Mouse (Mus musculus) stomach, postnatal 0 days (tissue): ENCODE measurements around the gene Msh3.

Source experiments
- CTCF ChIP-seq: IDR thresholded peaks from 2 replicates; pipeline ENCODE4 v1.5.1; 2016; ENCODE audit warnings: antibody characterized with exemption, low read depth, mild to moderate bottlenecking, moderate library complexity
- EP300 ChIP-seq: optimal IDR thresholded peaks from 2 replicates; pipeline ENCODE3; 2016; ENCODE audit warnings: antibody characterized with exemption

GRCm38 (mm10) chr13:92301754-92302153 is 53.0 kb downstream of the Msh3 start:
- TF ChIP-seq CTCF (no peak), EP300 (no peak)
